Mouse (Mus musculus) effector memory CD4-positive, alpha-beta T cell, adult 5 months (primary cell): ENCODE results near the gene 4930522L14Rik. TPM values are rescaled to one million over a fixed set of nuclear protein-coding genes. Genes with fewer than 3 reads are reported as not detected.

Experiments used
- polyA plus RNA-seq: library from polyadenylated mRNA; unstranded; fragments of 100-300 nt; shearing (Covaris generic); gene quantifications from one replicate; pipeline ENCODE4 v1.2.1, GENCODE M21; 2017

The 4930522L14Rik gene
- 9.9 TPM for polyA plus RNA-seq

DNA sequence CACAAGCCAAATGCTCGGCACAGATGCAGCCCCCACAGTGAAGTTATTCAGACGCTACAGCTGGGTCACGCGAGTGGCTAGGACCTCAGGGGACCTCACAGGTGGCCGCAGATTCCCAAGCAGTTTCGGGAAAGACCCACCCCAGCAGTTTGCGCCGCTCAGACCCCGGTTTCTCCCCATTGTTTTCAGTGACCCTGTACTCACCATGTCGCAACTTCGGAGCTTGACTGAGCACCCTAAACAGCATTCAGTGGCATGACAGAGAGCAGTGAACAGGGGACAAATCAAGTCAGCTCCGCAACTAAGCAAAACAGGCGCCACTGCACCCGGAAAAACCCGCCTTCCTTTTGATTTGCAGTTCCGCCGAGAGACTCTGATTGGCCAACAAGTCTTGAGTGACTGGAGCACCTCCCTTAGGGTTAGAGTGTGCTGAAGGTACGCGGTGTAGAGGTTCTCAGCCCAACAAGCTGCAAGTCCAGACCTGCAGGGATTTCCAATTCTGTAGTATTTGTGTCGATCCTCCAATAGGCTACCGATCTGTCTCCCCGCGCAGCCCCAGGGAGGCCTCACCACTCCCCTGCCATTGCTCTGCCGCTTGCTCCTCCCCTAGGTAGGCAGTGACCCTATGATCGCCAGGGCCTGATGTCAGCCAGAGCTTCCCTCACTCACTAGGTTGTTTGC is at the start of gene 4930522L14Rik:
4930522L14Rik (minus strand) TSS at position 496 of the 681 bp plus-strand sequence.

DNA sequence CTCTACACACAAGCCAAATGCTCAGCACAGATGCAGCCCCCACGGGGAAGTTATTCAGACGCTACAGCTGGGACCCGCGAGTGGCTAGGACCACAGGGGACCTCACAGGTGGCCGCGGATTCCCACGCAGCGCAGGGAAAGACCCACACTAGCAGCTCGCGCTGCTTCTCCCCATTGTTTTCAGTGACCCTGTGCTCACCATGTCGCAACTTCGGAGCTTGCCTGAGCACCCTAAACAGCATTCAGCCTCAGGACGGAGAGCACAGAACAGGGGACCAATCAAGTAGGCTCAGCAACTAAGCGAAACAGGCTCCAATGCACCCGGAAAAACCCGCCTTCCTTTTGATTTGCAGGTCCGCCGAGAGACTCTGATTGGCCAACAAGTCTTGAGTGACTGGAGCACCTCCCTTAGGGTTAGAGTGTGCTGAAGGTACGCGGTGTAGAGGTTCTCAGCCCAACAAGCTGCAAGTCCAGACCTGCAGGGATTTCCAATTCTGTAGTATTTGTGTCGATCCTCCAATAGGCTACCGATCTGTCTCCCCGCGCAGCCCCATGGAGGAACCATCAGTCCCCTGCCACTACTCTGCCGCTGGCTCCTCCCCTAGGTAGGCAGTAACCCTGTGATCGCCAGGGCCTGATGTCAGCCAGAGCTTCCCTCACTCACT is 61.0 kb downstream of the 4930522L14Rik start, which contains the start of gene 5430403G16Rik:
5430403G16Rik (minus strand) TSS at position 505 of the 665 bp plus-strand sequence.

Other genes starting within 250 kb of the 4930522L14Rik start
- gene Crlf2, start 192.9 kb downstream of the 4930522L14Rik start, polyA plus RNA-seq, result 65.4 TPM
- gene 5430403G16Rik, start 60.8 kb downstream of the 4930522L14Rik start, polyA plus RNA-seq, result 2.5 TPM
- gene Gm15446, start 171.5 kb upstream of the 4930522L14Rik start, polyA plus RNA-seq, result 11.3 TPM
- gene Zfp932, start 244.6 kb upstream of the 4930522L14Rik start, polyA plus RNA-seq, result 15.0 TPM